Mouse (Mus musculus): Measurements from ENCODE around the gene Med31. TPM values are rescaled to one million over a fixed set of nuclear protein-coding genes. Genes with fewer than 3 reads are reported as not detected.
"Not testable (repeated sequence)": the region's sequence is repeated elsewhere in the genome, so short reads cannot be mapped to it uniquely, and the experiment has no call there.

Gene Med31
- polyA plus RNA-seq, 1 experiment from 2014 or later, result 30.8 TPM

GRCm38 (mm10) chr11:72181136-72181535 is 34.3 kb downstream of the Med31 start:
- WGBS, result 91% methylated on average over 4 of the region's 4 CpGs
- no peak for ATAC-seq (replicated peaks; ENCODE audit: extremely low read depth, insufficient read depth, low FRiP score)
- Histone ChIP-seq H3K27me3 (ENCODE audit: control insufficient read depth, insufficient read depth, low read length) (no peaks in the 10 kb centered on the region), H3K36me3 (ENCODE audit: control insufficient read depth, insufficient read depth) (peaks cover 10% of the 10 kb centered on the region), H3K27ac (ENCODE audit: low read length) (no peak overlapping the region), H3K9ac (ENCODE audit: low read length) (no peak overlapping the region), H3K4me3 (ENCODE audit: low read length) (no peak overlapping the region), H3K9me3 (replicated peaks; ENCODE audit: control insufficient read depth, low read length) (no peaks in the 10 kb centered on the region), H3K4me2 (ENCODE audit: low read depth, low read length) (no peak overlapping the region), H3K4me1 (ENCODE audit: control insufficient read depth, insufficient read depth, low read length) (no peaks in the 10 kb centered on the region)

GRCm38 (mm10) chr11:72180556-72180955 is 34.8 kb downstream of the Med31 start:
- Histone ChIP-seq H3K9ac (ENCODE audit: low read length) (no peak overlapping the region), H3K9me3 (replicated peaks; ENCODE audit: control insufficient read depth, low read length) (no peaks in the 10 kb centered on the region), H3K36me3 (ENCODE audit: control insufficient read depth, insufficient read depth) (peaks cover 14% of the 10 kb centered on the region), H3K27me3 (ENCODE audit: control insufficient read depth, insufficient read depth, low read length) (no peaks in the 10 kb centered on the region), H3K4me2 (ENCODE audit: low read depth, low read length) (no peak overlapping the region), H3K4me3 (ENCODE audit: low read length) (no peak overlapping the region), H3K4me1 (ENCODE audit: control insufficient read depth, insufficient read depth, low read length) (no peaks in the 10 kb centered on the region), H3K27ac (ENCODE audit: low read length) (no peak overlapping the region)
- ATAC-seq (replicated peaks; ENCODE audit: extremely low read depth, insufficient read depth, low FRiP score), result no peak
- 90% methylated on average over 5 of the region's 5 CpGs for WGBS

GRCm38 (mm10) chr11:72176553-72176952 is 38.8 kb downstream of the Med31 start:
- H3K9ac ChIP-seq (ENCODE audit: low read length), result no peak overlapping the region
- no peak overlapping the region for H3K4me2 ChIP-seq (ENCODE audit: low read depth, low read length)
- peaks cover 21% of the 10 kb centered on the region for H3K36me3 ChIP-seq (ENCODE audit: control insufficient read depth, insufficient read depth)
- no peak overlapping the region for H3K27ac ChIP-seq (ENCODE audit: low read length)
- H3K4me1 ChIP-seq (ENCODE audit: control insufficient read depth, insufficient read depth, low read length), result no peaks in the 10 kb centered on the region
- no peak overlapping the region for H3K4me3 ChIP-seq (ENCODE audit: low read length)
- H3K9me3 ChIP-seq (replicated peaks; ENCODE audit: control insufficient read depth, low read length), result no peaks in the 10 kb centered on the region
- ATAC-seq (replicated peaks; ENCODE audit: extremely low read depth, insufficient read depth, low FRiP score), result no peak
- 75% methylated on average over 3 of the region's 3 CpGs for WGBS
- H3K27me3 ChIP-seq (ENCODE audit: control insufficient read depth, insufficient read depth, low read length), result no peaks in the 10 kb centered on the region

- H3K4me1 ChIP-seq (ENCODE audit: control insufficient read depth, insufficient read depth, low read length), result no peaks in the 10 kb centered on the region
- no peaks in the 10 kb centered on the region for H3K27me3 ChIP-seq (ENCODE audit: control insufficient read depth, insufficient read depth, low read length)
- no peaks in the 10 kb centered on the region for H3K9me3 ChIP-seq (replicated peaks; ENCODE audit: control insufficient read depth, low read length)
- H3K4me3 ChIP-seq (ENCODE audit: low read length), result no peak overlapping the region
- no peak for ATAC-seq (replicated peaks; ENCODE audit: extremely low read depth, insufficient read depth, low FRiP score)
- peaks cover 19% of the 10 kb centered on the region for H3K36me3 ChIP-seq (ENCODE audit: control insufficient read depth, insufficient read depth)
- no peak overlapping the region for H3K27ac ChIP-seq (ENCODE audit: low read length)
- 90% methylated on average over 5 of the region's 5 CpGs for WGBS
- no peak overlapping the region for H3K4me2 ChIP-seq (ENCODE audit: low read depth, low read length)
- H3K9ac ChIP-seq (ENCODE audit: low read length), result no peak overlapping the region
These were observed 39.4 kb downstream of the Med31 start for GRCm38 (mm10) chr11:72175966-72176365.

- Histone ChIP-seq H3K27ac (ENCODE audit: low read length) (no peak overlapping the region), H3K36me3 (ENCODE audit: control insufficient read depth, insufficient read depth) (peaks cover 19% of the 10 kb centered on the region), H3K9me3 (replicated peaks; ENCODE audit: control insufficient read depth, low read length) (no peaks in the 10 kb centered on the region), H3K27me3 (ENCODE audit: control insufficient read depth, insufficient read depth, low read length) (no peaks in the 10 kb centered on the region), H3K9ac (ENCODE audit: low read length) (no peak overlapping the region), H3K4me1 (ENCODE audit: control insufficient read depth, insufficient read depth, low read length) (no peaks in the 10 kb centered on the region), H3K4me2 (ENCODE audit: low read depth, low read length) (no peak overlapping the region), H3K4me3 (ENCODE audit: low read length) (no peak overlapping the region)
- no peak for ATAC-seq (replicated peaks; ENCODE audit: extremely low read depth, insufficient read depth, low FRiP score)
- 90% methylated on average over 6 of the region's 6 CpGs for WGBS
These were observed 40.7 kb downstream of the Med31 start for GRCm38 (mm10) chr11:72174721-72175120.

GRCm38 (mm10) chr11:72173506-72173905 is 41.9 kb downstream of the Med31 start:
- no peaks in the 10 kb centered on the region for H3K9me3 ChIP-seq (replicated peaks; ENCODE audit: control insufficient read depth, low read length)
- H3K9ac ChIP-seq (ENCODE audit: low read length), result no peak overlapping the region
- no peak overlapping the region for H3K4me3 ChIP-seq (ENCODE audit: low read length)
- peaks cover 24% of the 10 kb centered on the region for H3K36me3 ChIP-seq (ENCODE audit: control insufficient read depth, insufficient read depth)
- H3K27me3 ChIP-seq (ENCODE audit: control insufficient read depth, insufficient read depth, low read length), result no peaks in the 10 kb centered on the region
- ATAC-seq (replicated peaks; ENCODE audit: extremely low read depth, insufficient read depth, low FRiP score), result no peak
- no peak overlapping the region for H3K4me2 ChIP-seq (ENCODE audit: low read depth, low read length)
- 85% methylated on average over 5 of the region's 5 CpGs for WGBS
- H3K27ac ChIP-seq (ENCODE audit: low read length), result no peak overlapping the region
- H3K4me1 ChIP-seq (ENCODE audit: control insufficient read depth, insufficient read depth, low read length), result no peaks in the 10 kb centered on the region

- H3K4me1 ChIP-seq (ENCODE audit: control insufficient read depth, insufficient read depth, low read length); H3K27ac ChIP-seq (ENCODE audit: low read length); H3K9me3 ChIP-seq (replicated peaks; ENCODE audit: control insufficient read depth, low read length); ATAC-seq (replicated peaks; ENCODE audit: extremely low read depth, insufficient read depth, low FRiP score); H3K9ac ChIP-seq (ENCODE audit: low read length); H3K4me2 ChIP-seq (ENCODE audit: low read depth, low read length); H3K27me3 ChIP-seq (ENCODE audit: control insufficient read depth, insufficient read depth, low read length); H3K4me3 ChIP-seq (ENCODE audit: low read length): not testable (repeated sequence)
- peaks cover 20% of the 10 kb centered on the region for H3K36me3 ChIP-seq (ENCODE audit: control insufficient read depth, insufficient read depth)
- WGBS, result 79% methylated on average over 4 of the region's 4 CpGs
These were observed 43.5 kb downstream of the Med31 start for GRCm38 (mm10) chr11:72171906-72172305.

- peaks cover 23% of the 10 kb centered on the region for H3K36me3 ChIP-seq (ENCODE audit: control insufficient read depth, insufficient read depth)
- H3K4me3 ChIP-seq (ENCODE audit: low read length), result no peak overlapping the region
- H3K9ac ChIP-seq (ENCODE audit: low read length), result no peak overlapping the region
- no peaks in the 10 kb centered on the region for H3K9me3 ChIP-seq (replicated peaks; ENCODE audit: control insufficient read depth, low read length)
- H3K4me2 ChIP-seq (ENCODE audit: low read depth, low read length), result no peak overlapping the region
- no peak overlapping the region for H3K27ac ChIP-seq (ENCODE audit: low read length)
- ATAC-seq (replicated peaks; ENCODE audit: extremely low read depth, insufficient read depth, low FRiP score), result no peak
- no peaks in the 10 kb centered on the region for H3K27me3 ChIP-seq (ENCODE audit: control insufficient read depth, insufficient read depth, low read length)
- no peaks in the 10 kb centered on the region for H3K4me1 ChIP-seq (ENCODE audit: control insufficient read depth, insufficient read depth, low read length)
- WGBS, result 88% methylated on average over 4 of the region's 4 CpGs
These were observed 45.5 kb downstream of the Med31 start for GRCm38 (mm10) chr11:72169871-72170270.

GRCm38 (mm10) chr11:72163198-72163597 is 52.2 kb downstream of the Med31 start:
- ATAC-seq (replicated peaks; ENCODE audit: extremely low read depth, insufficient read depth, low FRiP score), result no peak
- 85% methylated on average over 2 of the region's 2 CpGs for WGBS
- H3K4me2 ChIP-seq (ENCODE audit: low read depth, low read length), result no peak overlapping the region

More at GRCm38 (mm10) chr11:72163198-72163597, 52.2 kb downstream of the Med31 start:
- Histone ChIP-seq H3K36me3 (ENCODE audit: control insufficient read depth, insufficient read depth) (peaks cover 28% of the 10 kb centered on the region), H3K9ac (ENCODE audit: low read length) (no peak overlapping the region), H3K4me3 (ENCODE audit: low read length) (no peak overlapping the region), H3K9me3 (replicated peaks; ENCODE audit: control insufficient read depth, low read length) (no peaks in the 10 kb centered on the region), H3K27ac (ENCODE audit: low read length) (no peak overlapping the region), H3K4me1 (ENCODE audit: control insufficient read depth, insufficient read depth, low read length) (no peaks in the 10 kb centered on the region), H3K27me3 (ENCODE audit: control insufficient read depth, insufficient read depth, low read length) (no peaks in the 10 kb centered on the region)
